Mouse (Mus musculus) layer of hippocampus, adult 8-10 months (tissue): ENCODE results near the gene Mapk6. TPM values are rescaled to one million over a fixed set of nuclear protein-coding genes. Genes with fewer than 3 reads are reported as not detected.
"Not testable (repeated sequence)": the region's sequence is repeated elsewhere in the genome, so short reads cannot be mapped to it uniquely, and the experiment has no call there.

Source experiments
- DNase-seq, 2 experiments: peaks; one replicate each; pipeline ENCODE4 v3.0.0; 2022; ENCODE audit warnings: low spot score in 2 of 2
- total RNA-seq, 4 experiments: library from RNA; stranded (reverse); gene quantifications; 2 replicates each; pipeline ENCODE4 v1.2.4; 2022

The Mapk6 gene
- total RNA-seq, 4 experiments from 2014 or later: 26.9 to 33.1 (median 28.2) TPM

- DNase-seq: no peak
These were observed 25.4 kb downstream of the Mapk6 start for GRCm38 (mm10) chr9:75384337-75384962.

- DNase-seq: no peak
These were observed 26.0 kb downstream of the Mapk6 start for GRCm38 (mm10) chr9:75383785-75384184.

DNA sequence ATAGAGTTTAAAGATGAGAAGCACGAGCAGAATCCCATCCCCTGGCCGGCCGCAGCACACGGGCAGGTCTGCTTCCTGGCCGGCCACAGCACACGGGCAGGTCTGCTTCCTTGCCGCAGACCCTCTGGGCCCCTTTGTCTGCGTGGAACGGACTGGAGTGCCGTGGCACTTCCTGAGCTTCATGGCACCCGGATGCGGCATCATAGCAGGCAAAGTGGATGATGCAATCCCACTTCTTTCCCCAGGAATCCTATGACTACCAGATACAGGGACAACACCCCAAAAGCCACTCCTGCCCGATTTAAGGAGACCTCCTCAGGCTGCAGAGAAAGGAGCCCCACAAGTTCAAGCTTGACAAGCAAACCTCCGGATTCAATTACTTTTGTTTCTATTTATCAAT is 27.0 kb downstream of the Mapk6 start:
- DNase-seq: no peak

- DNase-seq: no peak
These were observed 31.0 kb downstream of the Mapk6 start for GRCm38 (mm10) chr9:75378774-75379173.

DNA sequence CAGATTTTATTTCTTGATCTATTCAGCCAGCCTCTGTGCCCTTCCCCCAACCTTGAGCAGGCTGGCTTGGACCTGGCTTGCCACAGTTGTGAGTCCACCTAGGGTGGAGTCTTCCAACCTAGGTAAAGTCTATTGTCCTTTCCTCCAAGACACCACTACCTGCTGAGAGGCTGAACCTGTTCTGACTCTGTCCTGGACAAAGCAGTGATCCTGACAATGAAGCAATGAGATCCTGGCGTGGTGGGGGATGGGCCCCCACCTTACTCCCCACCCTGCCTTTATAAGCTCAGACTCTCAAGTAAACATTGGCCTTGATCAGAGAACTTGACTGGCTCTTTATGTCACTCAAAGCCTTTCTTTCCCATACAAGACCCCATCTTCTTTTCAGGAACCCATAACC is 33.4 kb downstream of the Mapk6 start:
- no peak for DNase-seq

DNA sequence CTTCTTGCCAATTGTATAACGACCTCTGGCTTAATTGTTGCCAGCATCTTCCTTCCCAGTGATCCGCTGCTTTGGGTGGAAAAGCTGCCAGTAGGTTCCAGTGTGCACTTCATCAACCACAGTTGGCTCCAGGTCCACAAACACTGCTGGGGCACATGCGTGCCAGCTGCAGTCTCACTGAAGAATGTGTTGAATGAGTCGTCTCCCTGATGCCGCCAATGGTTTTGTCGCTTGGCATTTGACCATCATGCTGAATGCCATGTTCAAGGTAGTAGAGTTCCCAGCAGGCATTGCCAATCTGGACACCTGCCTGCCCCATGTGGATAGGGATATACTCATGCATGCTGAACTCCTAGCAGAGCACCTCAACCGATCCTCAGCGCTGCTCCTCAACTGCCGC is 34.2 kb downstream of the Mapk6 start:
- no peak for DNase-seq

DNA sequence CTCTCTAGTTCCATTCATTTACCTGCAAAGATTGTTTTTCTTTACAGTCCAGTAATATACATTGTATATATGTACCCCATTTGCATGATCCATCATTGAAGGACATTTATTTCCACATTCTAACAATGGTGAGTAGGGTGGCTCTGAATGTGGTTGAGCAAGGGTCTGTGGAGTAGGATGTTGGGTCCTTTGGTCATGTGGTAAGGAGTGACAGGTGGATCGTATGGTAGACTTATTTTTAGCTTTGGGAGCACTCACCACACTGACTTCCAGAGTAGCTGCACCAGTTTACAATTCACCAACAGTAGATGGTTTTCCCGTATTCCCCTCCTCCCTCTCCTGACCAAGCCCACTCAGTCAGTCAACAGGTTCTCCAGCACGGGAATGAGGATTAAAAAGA is 41.0 kb downstream of the Mapk6 start:
- no peak for DNase-seq

- DNase-seq: no peak
These were observed 43.6 kb downstream of the Mapk6 start for GRCm38 (mm10) chr9:75366191-75366590.

- DNase-seq: no peak
These were observed 44.6 kb downstream of the Mapk6 start for GRCm38 (mm10) chr9:75365195-75365594.

DNA sequence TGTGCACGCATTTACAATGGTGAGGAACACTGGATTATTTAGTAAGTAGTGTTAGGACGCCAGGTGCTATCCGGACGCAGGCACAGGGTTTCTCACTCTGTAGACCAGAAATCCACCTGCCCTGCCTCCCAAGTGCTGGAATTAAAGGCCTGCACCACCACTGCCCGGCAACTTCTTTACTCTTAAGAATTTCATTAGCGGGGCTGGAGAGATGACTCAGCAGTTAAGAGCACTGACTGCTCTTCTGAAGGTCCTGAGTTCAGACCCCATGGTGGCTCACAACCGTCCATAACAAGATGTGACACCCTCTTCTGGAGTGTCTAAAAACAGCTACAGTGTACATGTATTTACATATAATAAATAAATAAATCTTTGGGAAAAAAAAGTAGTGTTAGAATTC is 46.1 kb downstream of the Mapk6 start:
- DNase-seq: not testable (repeated sequence)

GRCm38 (mm10) chr9:75363001-75363400 is 46.8 kb downstream of the Mapk6 start:
- DNase-seq: no peak

DNA sequence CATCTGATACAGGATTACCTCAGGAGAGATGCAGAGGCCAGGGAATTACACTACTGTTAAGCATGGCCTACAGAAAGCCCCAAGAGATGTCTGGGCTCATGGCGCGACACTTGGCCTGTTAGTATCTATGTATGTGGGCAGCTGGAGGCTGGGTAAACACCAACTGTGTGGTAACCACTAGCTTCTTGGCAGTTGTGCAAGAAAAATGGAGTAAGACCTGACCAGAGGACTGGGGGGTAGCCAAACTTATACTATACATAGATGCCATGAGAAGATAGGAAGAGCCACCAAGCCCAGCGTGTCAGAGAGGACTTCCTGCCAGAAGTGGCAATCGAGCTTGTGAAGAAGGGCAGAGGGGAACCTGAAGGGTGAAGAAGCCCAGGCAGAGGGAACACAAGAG is 47.6 kb downstream of the Mapk6 start:
- DNase-seq: no peak

DNA sequence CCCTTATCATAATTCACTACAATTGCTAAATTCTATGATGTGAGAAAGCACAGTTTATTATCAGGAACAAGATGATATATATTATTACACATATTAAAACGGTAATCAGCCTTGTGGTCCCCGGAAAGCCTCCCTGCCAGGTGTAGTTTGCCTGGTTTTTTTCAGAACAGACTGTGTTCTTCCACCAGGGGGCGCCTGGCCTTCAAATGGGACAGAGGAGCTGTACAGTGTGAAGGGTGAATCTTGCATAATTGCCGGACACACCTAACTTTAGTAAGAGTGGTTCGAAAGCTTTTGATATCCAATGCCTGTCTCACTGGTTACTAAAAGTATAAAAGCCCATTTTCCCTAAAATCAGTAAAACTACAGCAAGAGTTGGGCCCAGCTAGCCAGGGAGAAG is 48.1 kb downstream of the Mapk6 start:
- DNase-seq: peak in 1 of 2 experiments; percentile 23

DNA sequence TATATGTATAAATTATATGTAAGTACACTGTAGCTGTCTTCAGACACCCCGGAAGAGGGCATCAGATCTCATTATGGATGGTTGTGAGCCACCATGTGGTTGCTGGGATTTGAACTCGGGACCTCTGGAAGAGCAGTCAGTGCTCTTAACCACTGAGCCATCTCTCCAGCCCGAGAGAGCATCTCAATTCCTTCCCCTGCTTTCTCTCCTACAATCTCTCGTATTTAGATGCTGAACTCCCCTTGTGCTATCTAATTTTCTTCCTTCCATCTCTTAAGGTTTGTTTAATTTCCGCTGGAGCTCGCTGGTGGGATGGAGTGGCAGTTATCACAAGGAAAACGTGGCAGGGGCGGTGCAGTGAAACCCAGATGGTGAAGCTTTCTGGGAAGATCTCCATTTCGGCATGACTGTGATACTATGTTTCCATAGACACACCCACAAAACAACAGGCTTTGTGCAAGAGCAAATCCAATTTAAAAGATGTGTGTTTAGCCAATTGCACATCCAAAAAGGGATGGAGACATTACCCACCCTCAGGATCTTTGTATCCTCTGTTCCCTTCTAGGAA is 52.6 kb downstream of the Mapk6 start:
- peak; percentile 35 to 55 for DNase-seq

- no peak for DNase-seq
These were observed 54.0 kb downstream of the Mapk6 start for GRCm38 (mm10) chr9:75355783-75356182.

- no peak for DNase-seq
These were observed 56.7 kb downstream of the Mapk6 start for GRCm38 (mm10) chr9:75353094-75353493.

DNA sequence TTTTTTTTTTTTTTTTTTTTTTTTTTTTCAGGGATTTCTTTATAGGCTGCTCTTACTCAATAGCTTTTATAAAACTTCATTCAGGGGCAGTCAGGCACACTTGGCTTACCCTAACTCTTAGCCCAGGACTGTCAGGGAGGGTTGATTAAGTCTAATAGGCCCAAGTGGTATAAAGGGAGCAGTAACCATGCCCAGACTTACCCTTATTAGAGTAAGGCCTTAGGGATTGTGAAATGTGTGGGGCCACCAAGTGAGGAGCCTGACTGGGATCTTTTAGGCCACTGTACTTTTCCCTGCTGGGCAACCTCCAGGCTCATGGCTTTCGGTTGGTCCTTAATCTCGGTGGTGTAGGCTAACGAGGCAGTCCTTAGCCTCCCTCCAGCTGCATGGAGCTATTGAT is 61.2 kb downstream of the Mapk6 start:
- no peak for DNase-seq

DNA sequence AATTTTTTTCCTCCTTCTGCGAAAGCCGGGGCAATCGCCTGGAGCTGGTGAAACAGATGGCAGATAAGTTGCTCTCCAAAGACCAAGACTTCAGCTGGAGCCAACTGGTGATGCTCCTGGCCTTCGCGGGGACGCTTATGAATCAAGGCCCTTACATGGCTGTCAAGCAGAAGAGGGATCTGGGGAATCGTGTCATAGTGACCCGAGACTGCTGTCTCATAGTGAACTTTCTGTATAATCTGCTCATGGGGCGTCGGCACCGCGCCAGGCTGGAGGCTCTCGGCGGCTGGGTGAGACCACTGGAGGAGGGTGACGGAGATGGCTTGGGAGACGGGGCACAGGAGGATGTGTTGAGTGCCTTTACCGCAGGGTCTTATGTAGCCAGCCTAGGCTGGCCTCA is 61.7 kb downstream of the Mapk6 start:
- no peak for DNase-seq

DNA sequence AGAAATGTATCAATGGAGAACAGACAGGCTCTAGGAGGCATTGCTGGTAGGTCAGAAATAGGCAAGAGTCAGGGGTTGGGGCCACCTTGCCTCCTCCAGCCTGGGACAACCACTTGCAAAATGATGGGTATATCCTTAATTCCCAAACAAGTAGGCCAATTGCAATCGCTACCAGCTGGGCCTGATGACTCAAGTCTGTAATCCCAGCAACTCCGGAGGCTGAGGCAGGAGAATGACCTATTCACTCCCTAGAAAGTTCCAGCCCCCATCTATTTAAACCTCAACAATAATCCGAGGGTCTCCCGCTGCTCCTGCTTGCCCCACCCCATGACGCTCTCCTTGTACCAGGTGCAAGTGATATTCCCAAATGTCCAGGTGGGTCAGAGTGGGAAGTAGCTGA is 62.3 kb downstream of the Mapk6 start, which contains the start of gene Bcl2l10:
Gene Bcl2l10 (plus strand): TSS at position 301 of the 400 bp plus-strand sequence.
- no peak for DNase-seq

DNA sequence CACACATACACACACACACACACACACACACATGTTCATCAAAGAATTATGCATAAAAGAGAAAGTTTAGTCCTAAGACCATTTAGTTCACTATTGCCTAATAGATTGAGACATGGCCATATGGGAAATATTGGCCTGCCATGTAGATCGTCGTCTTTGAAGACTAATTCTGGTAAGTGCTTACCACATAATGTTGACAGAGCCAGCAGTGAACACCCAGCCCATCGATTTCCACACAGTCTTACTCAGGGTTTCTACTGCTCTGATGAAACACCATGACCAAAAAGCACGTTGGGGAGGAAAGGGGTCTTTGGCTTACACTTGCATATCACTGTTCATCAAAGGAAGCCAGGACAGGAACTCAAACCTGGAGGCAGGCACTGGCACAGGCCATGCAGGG is 67.4 kb downstream of the Mapk6 start:
- DNase-seq: no peak

DNA sequence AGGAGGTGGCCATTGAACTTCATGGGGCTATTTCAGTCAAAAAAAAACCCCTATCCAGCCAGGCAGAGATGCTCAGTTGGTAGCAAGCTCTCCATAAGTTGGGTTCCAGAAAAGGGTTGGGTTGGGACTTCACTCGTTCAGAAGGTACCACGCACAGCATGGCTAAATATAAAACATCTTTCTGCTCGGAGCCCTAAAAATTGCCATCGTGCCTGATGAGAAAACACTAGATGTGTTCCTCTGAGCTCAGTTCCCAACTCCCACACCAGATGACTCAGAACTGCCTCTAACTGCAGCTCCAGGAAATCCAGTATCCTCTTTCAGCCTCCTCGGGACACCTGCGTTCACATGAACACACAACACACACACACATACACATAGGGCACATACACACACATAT is 71.8 kb downstream of the Mapk6 start:
- DNase-seq: peak; percentile 69 to 76

GRCm38 (mm10) chr9:75334440-75334839 is 75.4 kb downstream of the Mapk6 start:
- no peak for DNase-seq

DNA sequence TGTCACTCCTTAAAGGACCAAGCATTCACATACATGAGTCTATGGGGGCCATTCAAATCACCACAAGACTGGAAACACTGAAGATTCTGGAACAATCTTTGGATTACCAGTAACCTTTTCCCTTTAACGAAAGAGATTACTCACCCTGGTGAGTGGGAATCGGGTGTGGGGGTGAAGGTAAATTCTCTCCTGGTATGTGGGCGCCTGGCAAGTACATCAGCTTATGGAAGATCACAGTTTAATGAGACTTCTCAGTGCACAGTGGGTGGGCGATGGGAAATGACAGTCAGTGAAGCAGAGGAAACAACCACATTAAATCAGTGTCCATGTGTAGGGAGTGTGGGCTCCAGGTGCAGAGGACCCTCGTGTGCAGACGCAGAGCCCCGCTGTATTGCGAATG is 79.0 kb downstream of the Mapk6 start:
- peak; percentile 48 to 55 for DNase-seq
